Mouse (Mus musculus) lung, embryonic 16.5 days (tissue): ENCODE measurements around the gene Spata13. TPM values are rescaled to one million over a fixed set of nuclear protein-coding genes. Genes with fewer than 3 reads are reported as not detected.

ENCODE experiments used
- ATAC-seq: fragments of 200-750 bp; cut with Nextera tagmentation; 2 replicates; pipeline ENCODE4 v1.8.0; 2017; ENCODE audit warnings: low read depth, mild to moderate bottlenecking, moderate library complexity
- H3K27ac ChIP-seq: fragments of 300-500 bp; sonication (generic); 2 replicates; pipeline ENCODE4 v1.5.1; 2014; ENCODE audit warnings: mild to moderate bottlenecking, control low read depth, low read length
- H3K27me3 ChIP-seq: fragments of 300-500 bp; sonication (generic); 2 replicates; pipeline ENCODE4 v1.6.1; 2014; ENCODE audit warnings: low read depth, low read length, mixed read lengths; ENCODE audit not compliant: control insufficient read depth, insufficient read depth
- H3K36me3 ChIP-seq: fragments of 300-500 bp; sonication (generic); 2 replicates; pipeline ENCODE4 v1.6.1; 2014; ENCODE audit warnings: low read length; ENCODE audit not compliant: control insufficient read depth, insufficient read depth
- H3K4me1 ChIP-seq: fragments of 300-500 bp; sonication (generic); replicated peaks from 2 replicates; pipeline ENCODE4 v1.6.1; 2014; ENCODE audit warnings: low read length, mixed read lengths; ENCODE audit not compliant: control insufficient read depth, insufficient read depth
- H3K4me2 ChIP-seq: fragments of 300-500 bp; sonication (generic); 2 replicates; pipeline ENCODE4 v1.6.1; 2014; ENCODE audit warnings: low read depth, low read length, control low read depth
- H3K4me3 ChIP-seq: fragments of 300-500 bp; sonication (generic); 2 replicates; pipeline ENCODE4 v1.5.1; 2014; ENCODE audit warnings: mild to moderate bottlenecking, low read length, control low read depth
- H3K9ac ChIP-seq: fragments of 300-500 bp; sonication (generic); 2 replicates; pipeline ENCODE4 v1.6.1; 2014; ENCODE audit warnings: low read length, control low read depth
- H3K9me3 ChIP-seq: fragments of 300-500 bp; sonication (generic); 2 replicates; pipeline ENCODE4 v1.6.1; 2016; ENCODE audit warnings: low read length; ENCODE audit not compliant: control insufficient read depth
- WGBS: fragments of 180-500 bp; shearing (Covaris S2); extraction: QIAGEN DNeasy Blood & Tissue Kit; methylation state at CpG from one replicate; pipeline ENCODE4 v1.1.7; 2014; 5-methylcytosine and 5-hydroxymethylcytosine counted together
- polyA plus RNA-seq: library from polyadenylated mRNA; unstranded; fragments of >200 nt; fragmentation: Nextera tagmentation; extraction: Ambion mirVana; gene quantifications from 2 replicates; pipeline ENCODE4 v1.2.1, GENCODE M21; 2015

The Spata13 gene
- polyA plus RNA-seq: 17.9 and 19.4 TPM in 2 replicates

DNA sequence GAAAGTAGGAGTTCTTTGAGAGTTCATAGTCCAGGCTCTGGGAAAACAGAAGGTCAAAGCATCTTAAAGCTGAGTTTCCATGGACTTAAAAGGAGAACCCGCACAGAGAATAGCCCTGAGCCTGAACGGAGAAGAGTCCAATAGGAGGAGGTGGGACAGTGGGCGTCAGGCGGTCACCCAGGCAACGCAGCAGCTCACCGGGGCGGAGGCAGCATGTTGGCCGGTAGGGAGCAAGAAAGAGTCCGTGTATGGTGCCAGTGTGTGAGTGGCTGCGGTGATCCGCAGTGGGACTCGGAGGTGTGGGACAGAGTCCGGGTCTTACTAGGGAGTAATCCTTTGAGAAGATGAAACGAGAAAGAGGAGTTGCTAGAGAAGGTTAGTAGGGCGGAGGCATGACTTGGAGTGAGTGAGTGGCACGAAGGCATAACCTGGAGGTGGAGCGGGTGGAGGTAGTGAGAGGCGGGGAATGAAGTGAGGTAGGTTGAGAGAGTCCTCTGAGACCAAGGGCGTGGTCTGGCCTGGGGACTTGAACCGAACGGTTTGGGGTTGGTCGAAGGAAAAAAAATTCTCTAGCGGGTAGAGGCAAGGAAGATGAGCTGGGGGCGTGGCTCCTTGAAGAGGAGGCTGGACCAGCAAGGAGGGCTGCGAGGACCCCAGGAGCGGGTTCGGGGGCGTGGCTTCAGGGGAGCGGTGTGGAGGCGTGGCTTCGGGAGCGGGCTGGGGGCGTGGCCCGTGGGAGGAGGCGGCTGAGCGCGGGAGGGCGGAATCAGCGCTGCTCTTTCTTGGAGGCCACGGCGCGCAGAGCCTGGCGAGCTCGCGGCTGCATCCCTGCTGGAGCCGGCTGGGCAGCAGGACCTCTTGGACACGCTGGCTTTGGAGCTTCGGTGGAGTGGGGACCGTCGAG lies at the start of gene Spata13:
Gene Spata13 (plus strand): TSS at position 41 of the 904 bp plus-strand sequence.
- peak; percentile 94 for ATAC-seq
- Histone ChIP-seq H3K27me3 (peaks cover 2% of the 10 kb centered on the region; the same call in 1 of the 2 replicates), H3K4me1 (peaks cover 24% of the 10 kb centered on the region), H3K9ac (peak within 1 kb of the TSS; percentile 72), H3K4me3 (peak within 1 kb of the TSS; percentile 68), H3K9me3 (no peaks in the 10 kb centered on the region), H3K36me3 (no peaks in the 10 kb centered on the region), H3K4me2 (peak within 1 kb of the TSS; percentile 94), H3K27ac (peak within 1 kb of the TSS; percentile 87)
- under 1% methylated on average over 49 of the region's 50 CpGs for WGBS

DNA sequence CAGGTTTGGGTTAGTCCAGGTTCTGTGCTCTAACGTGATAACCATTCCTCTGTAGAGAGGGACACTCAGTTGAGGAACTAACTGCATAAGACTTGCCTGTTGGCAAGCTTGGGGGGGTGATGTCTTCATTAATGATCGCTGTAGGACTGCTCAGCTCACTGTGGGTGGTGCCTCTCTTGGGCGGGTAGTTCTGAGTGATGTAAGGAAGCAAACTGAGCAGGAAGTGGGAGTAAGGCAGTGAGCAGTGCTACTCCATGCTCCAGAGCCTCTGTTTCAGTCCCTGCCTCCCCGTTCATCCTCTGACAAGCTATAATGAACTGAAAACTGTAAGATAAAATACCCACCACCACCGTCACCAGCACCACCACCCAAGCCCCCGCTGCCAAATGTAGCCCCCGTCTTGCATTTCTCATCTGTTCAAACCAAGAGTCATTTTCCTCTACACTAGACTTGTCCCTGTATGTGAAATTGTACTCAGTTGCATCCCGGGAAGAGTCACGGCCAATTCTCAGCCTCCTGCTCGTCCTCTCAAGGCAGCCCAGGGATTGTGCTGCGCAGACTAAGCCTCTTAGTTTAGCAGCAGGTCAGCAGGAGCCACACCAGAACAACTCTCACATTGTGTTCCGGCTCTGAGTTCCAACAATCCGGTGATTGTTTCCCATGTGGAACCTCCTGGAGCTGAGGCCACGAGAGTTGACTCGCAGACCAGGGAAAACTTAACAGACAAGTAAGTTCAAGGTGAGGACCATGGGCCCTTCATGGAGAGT lies 46.9 kb upstream of the Spata13 start:
- H3K36me3 ChIP-seq: no peaks in the 10 kb centered on the region
- no peak overlapping the region for H3K4me2 ChIP-seq
- WGBS: 48% methylated on average over 15 of the region's 15 CpGs
- H3K4me3 ChIP-seq: no peak overlapping the region
- peak overlapping the region; percentile 41 for H3K27ac ChIP-seq
- no peaks in the 10 kb centered on the region for H3K9me3 ChIP-seq
- H3K4me1 ChIP-seq: peaks cover 16% of the 10 kb centered on the region
- ATAC-seq: no peak
- H3K27me3 ChIP-seq: no peaks in the 10 kb centered on the region
- no peak overlapping the region for H3K9ac ChIP-seq

DNA sequence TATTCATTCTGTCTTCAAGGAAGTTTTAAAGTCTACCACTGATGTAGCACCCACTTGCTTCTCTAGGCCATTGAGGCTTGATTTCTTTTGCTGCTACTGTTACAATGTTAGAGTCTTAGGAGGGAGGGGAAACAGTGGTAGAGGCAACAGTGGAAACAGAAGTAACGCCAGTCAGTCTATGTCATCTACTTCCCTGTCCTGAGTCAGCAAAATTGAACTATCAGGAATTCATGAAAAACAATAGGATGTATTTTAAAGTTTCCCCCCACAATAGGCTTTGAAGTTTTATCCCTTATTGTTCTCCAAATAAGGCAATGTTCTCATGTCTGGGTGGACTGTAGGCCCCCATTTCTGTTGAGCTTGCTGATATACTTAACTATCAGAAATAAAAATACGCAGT lies 44.8 kb upstream of the Spata13 start:
- Histone ChIP-seq H3K27ac (0 out of 2 replicates have a peak overlapping the region, but pooled peaks have one; percentile 2), H3K4me1 (peaks cover 32% of the 10 kb centered on the region), H3K4me2 (no peak overlapping the region), H3K4me3 (no peak overlapping the region), H3K27me3 (no peaks in the 10 kb centered on the region), H3K9ac (no peak overlapping the region), H3K36me3 (no peaks in the 10 kb centered on the region), H3K9me3 (no peaks in the 10 kb centered on the region)
- no peak for ATAC-seq
- WGBS: 70% methylated on average over 2 of the region's 2 CpGs

DNA sequence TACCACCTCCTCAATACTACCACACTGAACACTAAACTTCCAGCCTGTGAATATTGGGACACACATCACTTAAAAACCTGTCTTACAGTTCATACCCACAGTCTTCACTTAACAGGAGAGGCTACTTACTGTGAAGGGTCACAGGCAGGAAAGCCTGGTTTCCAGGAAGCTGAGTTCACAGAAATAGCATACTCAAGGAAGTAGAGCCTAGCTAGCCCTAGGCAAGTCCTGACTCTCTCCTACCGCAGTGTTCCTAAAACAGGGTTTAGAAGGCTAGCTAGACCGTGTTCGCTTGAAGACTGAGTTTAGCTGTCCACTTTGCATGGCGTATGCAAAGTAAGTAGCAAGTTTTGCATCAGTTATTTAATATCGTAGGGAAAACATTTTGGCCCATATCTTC lies 41.5 kb upstream of the Spata13 start:
- Histone ChIP-seq H3K4me2 (peak overlapping the region; percentile 31; the same call in 1 of the 2 replicates), H3K9ac (0 out of 2 replicates have a peak overlapping the region, but pooled peaks have one; percentile 27), H3K4me3 (no peak overlapping the region), H3K9me3 (no peaks in the 10 kb centered on the region), H3K27me3 (no peaks in the 10 kb centered on the region), H3K36me3 (no peaks in the 10 kb centered on the region), H3K4me1 (peaks cover 34% of the 10 kb centered on the region), H3K27ac (peak overlapping the region; percentile 91)
- 29% methylated on average over 5 of the region's 5 CpGs for WGBS
- ATAC-seq: peak; percentile 30; the same call in 1 of the 2 replicates

DNA sequence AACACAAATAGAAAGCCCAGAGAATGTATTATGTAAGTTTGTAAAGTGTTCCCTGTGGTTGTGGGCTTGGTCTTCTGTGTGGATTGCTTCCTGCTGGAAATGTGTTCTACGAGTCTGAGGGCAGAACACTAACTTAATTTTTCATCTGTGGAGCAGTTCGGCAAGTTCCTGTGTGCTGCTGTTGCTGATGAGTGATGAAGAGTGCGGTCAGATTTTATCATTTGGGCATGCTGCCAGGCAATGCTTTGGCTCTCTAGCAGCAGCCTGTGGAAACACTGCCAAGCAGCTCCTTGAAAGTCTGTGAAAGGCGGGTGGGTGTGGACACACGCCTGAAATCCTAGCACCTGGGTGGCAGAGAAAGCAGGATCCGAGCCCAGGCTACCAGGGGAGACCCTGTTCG lies 41.0 kb upstream of the Spata13 start:
- no peaks in the 10 kb centered on the region for H3K36me3 ChIP-seq
- H3K9ac ChIP-seq: 0 out of 2 replicates have a peak overlapping the region, but pooled peaks have one; percentile 36
- peak; percentile 84 for ATAC-seq
- 2% methylated on average over 7 of the region's 7 CpGs for WGBS
- H3K9me3 ChIP-seq: no peaks in the 10 kb centered on the region
- no peaks in the 10 kb centered on the region for H3K27me3 ChIP-seq
- H3K27ac ChIP-seq: peak overlapping the region; percentile 91
- peak overlapping the region; percentile 31 for H3K4me2 ChIP-seq
- H3K4me3 ChIP-seq: no peak overlapping the region
- H3K4me1 ChIP-seq: peaks cover 39% of the 10 kb centered on the region

DNA sequence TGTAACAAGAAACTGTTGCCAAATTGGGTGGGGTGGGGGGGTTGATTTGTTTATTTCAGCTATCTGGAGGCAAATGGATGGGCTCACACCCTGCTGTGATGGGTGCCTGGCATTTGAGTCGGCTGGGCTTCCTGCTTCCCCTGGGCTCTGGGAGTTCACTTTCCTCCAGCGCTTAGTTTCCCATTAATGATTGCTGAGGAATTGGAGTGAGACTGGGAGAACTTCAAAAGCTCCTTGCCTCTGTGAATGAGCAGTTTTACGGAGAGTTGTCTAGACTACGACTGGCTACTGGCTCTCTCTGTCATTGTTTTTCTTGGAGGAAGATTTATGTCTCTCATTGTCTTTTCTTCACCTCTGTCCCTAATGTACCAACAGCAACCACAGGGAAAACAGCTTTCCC lies 36.2 kb upstream of the Spata13 start:
- Histone ChIP-seq H3K36me3 (no peaks in the 10 kb centered on the region), H3K4me3 (no peak overlapping the region), H3K27ac (no peak overlapping the region), H3K9me3 (no peaks in the 10 kb centered on the region), H3K27me3 (no peaks in the 10 kb centered on the region), H3K4me1 (peaks cover 28% of the 10 kb centered on the region), H3K9ac (no peak overlapping the region), H3K4me2 (no peak overlapping the region)
- peak; percentile 7; the same call in 1 of the 2 replicates for ATAC-seq
- WGBS: 4% methylated on average over 4 of the region's 4 CpGs

DNA sequence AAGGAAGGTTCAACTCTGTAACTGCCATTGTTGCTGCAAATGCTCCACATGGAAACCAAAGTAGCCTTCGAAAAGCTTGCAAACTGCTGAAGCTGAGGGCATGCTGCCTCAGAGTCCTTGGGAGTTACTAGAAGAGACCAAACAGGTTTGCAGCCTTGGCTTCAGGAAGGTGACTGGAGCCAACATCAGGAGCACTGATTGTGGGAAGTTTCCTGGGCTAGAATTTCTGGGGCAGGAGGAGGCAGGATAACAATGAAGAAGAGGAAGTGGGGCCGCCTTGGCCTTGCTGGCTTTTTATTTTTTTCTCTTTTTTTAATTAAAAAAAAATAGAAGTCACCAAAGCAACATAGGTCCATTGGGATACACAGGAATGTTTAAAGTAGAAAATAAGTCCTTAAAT lies 34.8 kb upstream of the Spata13 start:
- ATAC-seq: no peak

DNA sequence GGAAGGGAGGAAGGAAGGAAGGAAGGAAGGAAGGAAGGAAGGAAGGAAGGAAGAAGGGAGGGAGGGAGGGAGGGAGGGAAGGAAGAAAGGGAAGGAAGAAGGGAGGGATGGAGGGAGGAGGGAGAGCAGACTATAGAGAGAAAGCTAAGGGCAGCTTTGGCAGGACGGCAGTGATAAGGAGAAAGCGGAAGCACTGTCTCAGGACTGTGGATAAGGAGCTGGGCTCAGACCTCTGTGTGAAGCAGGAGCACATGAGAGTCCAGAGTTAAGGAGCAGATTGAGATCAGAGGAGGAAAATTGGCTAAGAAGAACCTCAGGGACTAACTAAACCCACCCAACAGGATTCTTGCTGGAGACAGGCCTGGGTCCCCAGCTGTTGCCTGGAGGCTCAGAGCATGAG lies 28.2 kb upstream of the Spata13 start:
- WGBS: 43% methylated on average over 2 of the region's 2 CpGs
- ATAC-seq: peak; percentile 19; the same call in 1 of the 2 replicates
- H3K4me1 ChIP-seq: peaks cover 13% of the 10 kb centered on the region
- H3K27me3 ChIP-seq: no peaks in the 10 kb centered on the region
- H3K4me2 ChIP-seq: no peak overlapping the region
- H3K9ac ChIP-seq: no peak overlapping the region
- 0 out of 2 replicates have a peak overlapping the region, but pooled peaks have one; percentile 35 for H3K27ac ChIP-seq
- no peaks in the 10 kb centered on the region for H3K9me3 ChIP-seq
- no peaks in the 10 kb centered on the region for H3K36me3 ChIP-seq
- H3K4me3 ChIP-seq: no peak overlapping the region

More for the DNA sequence above, 34.8 kb upstream of the Spata13 start:
- no peaks in the 10 kb centered on the region for H3K9me3 ChIP-seq
- H3K36me3 ChIP-seq: no peaks in the 10 kb centered on the region
- no peaks in the 10 kb centered on the region for H3K27me3 ChIP-seq
- H3K4me2 ChIP-seq: no peak overlapping the region
- H3K9ac ChIP-seq: no peak overlapping the region
- 45% methylated on average over 2 of the region's 2 CpGs for WGBS
- peak overlapping the region; percentile 71 for H3K27ac ChIP-seq
- no peak overlapping the region for H3K4me3 ChIP-seq
- peaks cover 19% of the 10 kb centered on the region for H3K4me1 ChIP-seq

DNA sequence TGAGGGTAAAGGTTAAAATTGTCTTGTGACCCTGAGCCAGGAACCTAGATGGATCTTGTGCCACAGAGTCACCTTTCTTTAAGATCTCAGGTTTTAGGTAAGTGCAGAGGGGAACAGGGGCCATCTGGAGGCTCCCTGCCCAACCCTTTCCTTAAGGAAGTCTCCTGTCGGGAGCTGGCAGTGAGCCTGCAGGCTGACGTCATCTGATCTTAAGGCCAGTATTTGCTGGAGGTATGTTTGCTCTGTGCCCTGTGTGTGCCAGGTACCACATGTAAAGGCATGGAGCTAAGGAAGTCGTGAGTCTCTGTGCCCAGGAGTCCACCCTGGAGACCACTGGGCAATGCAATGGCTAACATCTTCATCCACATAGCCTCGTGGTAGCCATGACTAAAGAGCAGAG lies 27.6 kb upstream of the Spata13 start:
- H3K27me3 ChIP-seq: no peaks in the 10 kb centered on the region
- no peak overlapping the region for H3K4me3 ChIP-seq
- peak; percentile 84 for ATAC-seq
- no peak overlapping the region for H3K9ac ChIP-seq
- peak overlapping the region; percentile 11; the same call in 1 of the 2 replicates for H3K27ac ChIP-seq
- H3K4me2 ChIP-seq: no peak overlapping the region
- no peaks in the 10 kb centered on the region for H3K9me3 ChIP-seq
- no peaks in the 10 kb centered on the region for H3K36me3 ChIP-seq
- WGBS: 37% methylated on average over 4 of the region's 4 CpGs
- H3K4me1 ChIP-seq: peaks cover 13% of the 10 kb centered on the region
